Mouse (Mus musculus) forebrain, embryonic 13.5 days (tissue): Measurements from ENCODE around the gene Gsk3a. TPM values are rescaled to one million over a fixed set of nuclear protein-coding genes. Genes with fewer than 3 reads are reported as not detected.

Experiments
- ATAC-seq: fragments of 200-750 bp; cut with Nextera tagmentation; 2 replicates; pipeline ENCODE4 v1.8.0; 2017
- H3K27ac ChIP-seq: fragments of 300-500 bp; sonication (generic); 2 replicates; pipeline ENCODE4 v1.5.1; 2015; ENCODE audit warnings: inconsistent platforms, mild to moderate bottlenecking, moderate library complexity
- H3K27me3 ChIP-seq: fragments of 300-500 bp; sonication (generic); 2 replicates; pipeline ENCODE4 v1.6.1; 2015; ENCODE audit warnings: mild to moderate bottlenecking, inconsistent platforms
- H3K36me3 ChIP-seq: fragments of 300-500 bp; sonication (generic); 2 replicates; pipeline ENCODE4 v1.6.1; 2015; ENCODE audit warnings: mild to moderate bottlenecking, inconsistent platforms; ENCODE audit not compliant: poor library complexity, severe bottlenecking
- H3K4me1 ChIP-seq: fragments of 300-500 bp; sonication (generic); 2 replicates; pipeline ENCODE4 v1.6.1; 2015; ENCODE audit warnings: inconsistent platforms
- H3K4me2 ChIP-seq: fragments of 300-500 bp; sonication (generic); 2 replicates; pipeline ENCODE4 v1.6.1; 2015; ENCODE audit warnings: inconsistent platforms, mild to moderate bottlenecking, moderate library complexity
- H3K4me3 ChIP-seq: fragments of 300-500 bp; sonication (generic); 2 replicates; pipeline ENCODE4 v1.5.1; 2015; ENCODE audit warnings: mild to moderate bottlenecking, inconsistent platforms
- H3K9ac ChIP-seq: fragments of 300-500 bp; sonication (generic); 2 replicates; pipeline ENCODE4 v1.6.1; 2015; ENCODE audit warnings: mild to moderate bottlenecking, inconsistent platforms
- H3K9me3 ChIP-seq: fragments of 300-500 bp; sonication (generic); replicated peaks from 2 replicates; pipeline ENCODE4 v1.6.1; 2016; ENCODE audit warnings: inconsistent platforms
- WGBS: fragments of 180-500 bp; shearing (Covaris S2); methylation state at CpG from one replicate; pipeline ENCODE4 v1.1.7; 2015; 5-methylcytosine and 5-hydroxymethylcytosine counted together
- polyA plus RNA-seq: library from polyadenylated mRNA; unstranded; fragments of >200 nt; fragmentation: Nextera tagmentation; extraction: Ambion mirVana; gene quantifications from 2 replicates; pipeline ENCODE4 v1.2.1, GENCODE M21; 2015

Gene Gsk3a
- polyA plus RNA-seq, result 11.2 and 12.9 TPM in 2 replicates

DNA sequence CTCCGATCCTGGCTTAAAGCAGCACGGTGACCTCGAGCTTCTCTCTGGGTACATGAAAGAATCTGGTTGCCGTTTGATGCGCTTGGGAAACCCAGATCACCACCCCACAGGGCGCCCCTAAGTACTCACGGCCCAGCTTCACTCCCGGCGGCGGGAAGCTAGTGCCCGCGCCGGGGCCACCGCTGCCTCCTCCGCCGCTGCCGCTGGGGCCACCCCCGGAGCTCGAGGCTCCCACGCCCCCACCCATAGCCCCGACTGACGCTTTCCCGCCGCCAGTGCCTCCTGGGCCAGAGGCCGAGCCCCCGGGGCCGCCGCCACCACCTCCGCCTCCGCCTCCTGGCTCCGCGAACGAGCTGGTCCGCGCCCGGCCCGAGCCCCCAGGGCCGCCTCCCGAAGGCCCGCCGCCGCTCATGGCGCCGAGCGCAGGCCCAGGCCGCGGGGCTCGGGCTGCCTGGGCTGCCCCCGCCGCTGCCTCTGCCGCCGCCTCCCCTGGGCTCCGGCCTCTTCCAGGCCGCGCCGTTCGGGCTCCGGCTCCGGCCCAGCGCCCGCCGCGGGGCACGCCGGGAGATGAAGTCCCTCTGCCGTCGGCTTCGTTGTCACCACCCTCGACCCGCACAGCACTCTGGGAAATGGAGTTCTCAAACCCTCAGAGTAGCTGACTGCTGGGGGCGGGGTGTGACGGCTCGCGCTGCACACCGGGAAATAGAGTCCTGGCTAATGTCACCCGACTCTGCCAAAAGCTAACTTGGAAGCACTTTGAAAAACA lies at the start of gene Gsk3a:
TSS of gene Gsk3a (minus strand) at position 603 of the 766 bp plus-strand sequence.
- H3K9me3 ChIP-seq, result no peaks in the 10 kb centered on the region
- no peaks in the 10 kb centered on the region for H3K27me3 ChIP-seq
- peak within 1 kb of the TSS; percentile 80 for H3K4me2 ChIP-seq
- peak within 1 kb of the TSS; percentile 98 for H3K9ac ChIP-seq
- H3K4me3 ChIP-seq, result peak within 1 kb of the TSS; percentile 81
- under 1% methylated on average over 48 of the region's 76 CpGs for WGBS
- H3K36me3 ChIP-seq, result peaks cover 28% of the 10 kb centered on the region
- peak within 1 kb of the TSS; percentile 76 for H3K27ac ChIP-seq
- ATAC-seq, result peak; percentile 89
- peaks cover 39% of the 10 kb centered on the region for H3K4me1 ChIP-seq

DNA sequence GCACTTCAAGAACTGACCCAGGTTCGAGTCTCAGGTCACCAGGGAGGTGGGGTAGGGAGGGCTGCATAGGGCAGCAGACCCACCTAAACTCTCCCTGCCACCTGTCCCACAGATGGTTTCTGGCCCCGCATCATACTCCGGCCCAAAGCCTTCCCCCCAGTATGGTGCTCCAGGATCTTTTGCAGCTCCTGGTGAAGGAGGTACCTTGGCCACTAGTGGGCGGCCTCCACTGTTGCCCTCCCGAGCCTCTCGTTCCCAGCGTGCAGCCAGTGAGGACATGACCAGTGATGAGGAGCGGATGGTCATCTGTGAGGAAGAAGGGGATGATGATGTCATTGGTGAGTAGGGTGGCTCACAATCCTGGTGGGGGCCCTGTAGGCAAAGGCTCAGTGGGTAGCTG lies 49.3 kb upstream of the Gsk3a start:
- no peak overlapping the region for H3K4me2 ChIP-seq
- H3K27ac ChIP-seq, result no peak overlapping the region
- no peaks in the 10 kb centered on the region for H3K9me3 ChIP-seq
- no peak for ATAC-seq
- no peak overlapping the region; the same call in 1 of the 2 replicates for H3K4me3 ChIP-seq
- H3K9ac ChIP-seq, result no peak overlapping the region
- peaks cover 46% of the 10 kb centered on the region for H3K4me1 ChIP-seq
- peaks cover 73% of the 10 kb centered on the region for H3K36me3 ChIP-seq
- 84% methylated on average over 8 of the region's 8 CpGs for WGBS
- H3K27me3 ChIP-seq, result no peaks in the 10 kb centered on the region

DNA sequence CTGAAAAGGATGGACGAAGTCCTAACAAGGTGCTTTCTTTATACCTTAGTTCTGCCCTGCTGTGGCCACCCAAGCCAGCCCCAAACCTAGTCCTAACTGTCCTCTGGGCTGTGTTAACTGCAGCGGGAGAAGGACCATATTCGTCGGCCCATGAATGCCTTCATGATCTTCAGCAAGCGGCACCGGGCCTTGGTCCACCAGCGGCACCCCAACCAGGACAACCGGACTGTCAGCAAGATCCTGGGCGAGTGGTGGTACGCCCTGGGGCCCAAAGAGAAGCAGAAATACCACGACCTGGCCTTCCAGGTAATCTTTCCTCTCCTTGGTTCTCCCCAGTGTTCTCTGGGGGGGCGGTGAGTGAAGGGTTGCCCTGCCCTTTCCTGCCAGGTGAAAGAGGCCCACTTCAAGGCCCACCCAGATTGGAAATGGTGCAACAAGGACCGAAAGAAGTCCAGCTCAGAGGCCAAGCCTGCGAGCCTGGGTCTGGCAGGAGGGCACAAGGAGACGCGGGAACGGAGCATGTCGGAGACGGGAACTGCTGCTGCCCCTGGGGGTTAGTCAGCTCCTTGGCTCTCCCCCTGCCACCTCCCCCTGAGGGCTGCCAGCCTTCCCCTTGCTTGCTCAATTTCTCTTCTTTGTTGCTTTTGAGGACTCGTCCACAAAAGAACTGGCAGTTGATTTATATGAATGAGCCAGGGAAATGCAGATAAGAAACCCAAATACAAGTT lies 48.0 kb upstream of the Gsk3a start:
- Histone ChIP-seq H3K9ac (no peak overlapping the region), H3K27me3 (no peaks in the 10 kb centered on the region), H3K9me3 (no peaks in the 10 kb centered on the region), H3K4me2 (peak overlapping the region; percentile 81; the same call in 1 of the 2 replicates), H3K36me3 (peaks cover 60% of the 10 kb centered on the region), H3K27ac (no peak overlapping the region; the same call in 1 of the 2 replicates), H3K4me3 (no peak overlapping the region), H3K4me1 (peaks cover 43% of the 10 kb centered on the region)
- 86% methylated on average over 20 of the region's 20 CpGs for WGBS
- no peak for ATAC-seq

DNA sequence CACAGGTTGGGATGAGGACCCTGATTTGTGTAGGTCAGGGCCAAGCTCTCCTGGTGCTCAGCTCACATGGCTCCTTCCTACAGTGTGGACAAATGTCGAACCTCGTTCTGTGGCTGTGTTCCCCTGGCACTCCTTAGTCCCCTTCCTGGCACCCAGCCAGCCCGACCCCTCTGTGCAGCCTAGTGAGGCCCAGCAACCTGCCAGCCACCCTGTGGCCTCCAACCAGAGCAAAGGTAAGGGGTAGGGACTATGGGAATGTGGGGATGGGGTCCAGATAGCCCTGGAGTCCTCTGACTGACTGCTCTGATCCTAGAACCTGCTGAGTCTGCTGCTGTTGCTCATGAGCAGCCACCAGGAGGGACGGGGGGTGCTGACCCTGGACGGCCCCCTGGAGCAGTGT lies 47.1 kb upstream of the Gsk3a start:
- WGBS, result 63% methylated on average over 5 of the region's 5 CpGs
- peaks cover 51% of the 10 kb centered on the region for H3K36me3 ChIP-seq
- no peaks in the 10 kb centered on the region for H3K9me3 ChIP-seq
- H3K27ac ChIP-seq, result peak overlapping the region; percentile 27; the same call in 1 of the 2 replicates
- H3K9ac ChIP-seq, result peak overlapping the region; percentile 89
- H3K27me3 ChIP-seq, result no peaks in the 10 kb centered on the region
- no peak for ATAC-seq
- H3K4me2 ChIP-seq, result peak overlapping the region; percentile 81
- peaks cover 50% of the 10 kb centered on the region for H3K4me1 ChIP-seq
- peak overlapping the region; percentile 76 for H3K4me3 ChIP-seq

DNA sequence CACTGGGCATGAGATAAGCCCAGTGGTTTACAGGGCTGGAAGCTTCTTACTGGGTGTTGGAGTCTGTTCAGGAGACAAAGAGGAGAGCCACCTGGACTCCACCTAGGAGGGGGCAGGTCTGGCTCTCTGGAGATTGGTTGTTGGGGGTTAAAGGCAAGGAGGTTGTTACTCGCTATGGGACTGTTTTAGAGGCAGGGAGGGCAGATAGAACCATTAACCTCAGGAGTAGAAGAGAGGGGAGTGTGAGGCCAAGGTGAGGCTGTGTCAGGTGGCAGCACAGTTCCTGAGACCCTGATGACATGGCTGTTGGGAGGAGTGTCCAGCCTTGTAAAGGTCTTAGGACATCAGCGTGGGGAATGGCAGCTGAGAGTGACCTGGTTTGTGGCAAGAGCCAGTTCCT lies 46.5 kb upstream of the Gsk3a start:
- peak overlapping the region; percentile 81 for H3K4me2 ChIP-seq
- peak overlapping the region; percentile 100 for H3K27ac ChIP-seq
- ATAC-seq, result no peak
- H3K27me3 ChIP-seq, result no peaks in the 10 kb centered on the region
- H3K36me3 ChIP-seq, result peaks cover 45% of the 10 kb centered on the region
- H3K9me3 ChIP-seq, result no peaks in the 10 kb centered on the region
- 72% methylated on average over 2 of the region's 2 CpGs for WGBS
- H3K4me3 ChIP-seq, result peak overlapping the region; percentile 76
- H3K9ac ChIP-seq, result peak overlapping the region; percentile 89
- H3K4me1 ChIP-seq, result peaks cover 54% of the 10 kb centered on the region

DNA sequence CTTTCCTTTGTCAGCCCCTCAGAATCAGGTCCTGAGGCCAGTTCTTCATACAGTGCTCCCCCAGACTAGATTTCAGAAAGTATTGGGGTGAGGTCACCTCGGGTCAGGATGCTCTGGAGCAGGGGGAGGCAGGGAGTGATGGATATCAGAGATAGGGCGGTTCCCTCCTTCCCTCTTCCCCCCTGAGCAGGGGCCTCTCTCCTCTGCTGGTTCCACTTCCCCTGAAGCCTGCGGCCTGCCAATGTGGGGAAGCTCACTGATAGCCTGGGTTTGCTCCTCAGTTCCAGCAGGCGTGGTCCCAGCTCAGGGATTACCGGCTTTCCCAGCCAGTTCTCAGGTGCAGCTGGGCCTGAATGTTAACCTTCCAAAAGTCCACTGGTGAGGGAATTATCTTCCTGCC lies 46.0 kb upstream of the Gsk3a start:
- no peak for ATAC-seq
- no peaks in the 10 kb centered on the region for H3K9me3 ChIP-seq
- peaks cover 39% of the 10 kb centered on the region for H3K36me3 ChIP-seq
- peaks cover 54% of the 10 kb centered on the region for H3K4me1 ChIP-seq
- H3K4me2 ChIP-seq, result peak overlapping the region; percentile 81
- H3K9ac ChIP-seq, result peak overlapping the region; percentile 89
- peak overlapping the region; percentile 76 for H3K4me3 ChIP-seq
- H3K27me3 ChIP-seq, result no peaks in the 10 kb centered on the region
- H3K27ac ChIP-seq, result peak overlapping the region; percentile 100
- 22% methylated on average over 5 of the region's 5 CpGs for WGBS

DNA sequence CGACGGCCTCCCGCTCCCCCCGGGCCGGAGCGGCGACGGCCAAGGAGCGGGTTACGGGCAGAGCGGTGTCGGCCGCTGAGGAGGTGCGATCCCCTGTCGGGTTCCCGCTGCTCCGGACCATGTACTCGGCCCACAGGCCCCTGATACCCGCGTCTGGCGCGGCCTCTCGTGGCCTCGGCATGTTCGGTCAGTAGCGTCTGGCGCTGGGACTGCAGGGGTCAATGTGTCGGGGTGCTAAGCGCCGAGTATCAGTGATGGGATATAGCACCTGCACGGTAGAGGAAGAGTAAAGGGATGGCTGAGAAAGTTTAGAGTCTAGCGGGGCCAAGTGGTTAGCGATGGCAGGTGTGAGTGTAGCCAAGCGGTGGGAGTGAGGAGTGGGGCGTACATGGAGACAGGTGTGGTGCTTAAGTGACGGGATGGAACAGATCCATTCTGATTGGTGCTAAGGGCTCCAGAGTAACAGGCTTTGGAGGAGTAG lies 45.1 kb upstream of the Gsk3a start:
- Histone ChIP-seq H3K4me3 (peak overlapping the region; percentile 76), H3K4me1 (peaks cover 57% of the 10 kb centered on the region), H3K27ac (peak overlapping the region; percentile 100), H3K9me3 (no peaks in the 10 kb centered on the region), H3K9ac (peak overlapping the region; percentile 89), H3K27me3 (no peaks in the 10 kb centered on the region), H3K36me3 (peaks cover 31% of the 10 kb centered on the region), H3K4me2 (peak overlapping the region; percentile 81)
- no peak for ATAC-seq
- WGBS, result under 1% methylated on average over 34 of the region's 36 CpGs

DNA sequence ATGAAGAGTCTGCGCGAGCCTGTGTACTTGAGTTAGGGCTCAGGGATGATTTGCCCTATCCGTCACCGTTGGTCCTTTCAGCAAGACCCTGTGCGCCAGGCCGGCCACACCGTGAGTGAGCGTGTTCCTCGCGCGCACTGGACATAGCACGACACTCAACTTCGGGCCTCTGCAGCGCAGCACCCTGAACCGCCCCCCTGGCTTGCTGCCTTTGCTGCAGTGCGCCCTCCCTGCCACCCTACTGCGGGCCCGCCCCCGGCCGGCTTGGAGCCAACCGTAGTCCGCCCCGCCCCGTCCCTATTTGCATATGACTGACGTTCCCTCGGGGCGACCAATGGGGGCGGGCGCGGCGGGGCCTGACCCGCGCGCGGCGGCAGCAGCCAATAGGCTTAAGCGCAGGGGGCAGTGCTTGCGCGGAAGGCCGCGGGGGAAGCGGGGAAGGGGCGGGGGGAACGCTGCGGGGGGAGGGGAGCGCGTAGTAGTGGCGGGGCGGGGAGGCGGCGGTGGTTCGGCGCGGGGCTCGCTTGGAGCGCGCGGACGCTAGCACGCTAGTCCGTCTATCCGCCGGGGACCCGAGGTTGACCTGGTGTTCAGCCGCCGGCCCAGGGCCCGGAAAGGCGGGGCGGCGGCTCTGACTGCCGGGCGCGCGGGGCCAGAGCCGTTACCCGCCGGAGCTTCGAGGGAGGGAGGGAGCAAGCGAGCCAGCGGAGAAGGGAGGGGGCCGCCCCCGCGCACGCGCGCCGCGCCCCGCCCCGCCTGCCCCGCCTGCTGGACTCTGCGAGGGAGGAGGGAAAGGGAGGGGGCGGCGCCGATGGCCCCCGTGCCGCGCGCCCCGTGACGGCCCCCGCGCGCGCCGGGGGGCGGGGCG lies 44.3 kb upstream of the Gsk3a start:
- Histone ChIP-seq H3K9me3 (no peaks in the 10 kb centered on the region), H3K4me2 (peak overlapping the region; percentile 81), H3K9ac (peak overlapping the region; percentile 89), H3K4me3 (peak overlapping the region; percentile 76), H3K27me3 (no peaks in the 10 kb centered on the region), H3K36me3 (peaks cover 23% of the 10 kb centered on the region), H3K4me1 (peaks cover 64% of the 10 kb centered on the region), H3K27ac (peak overlapping the region; percentile 100)
- 0% methylated on average over 50 of the region's 108 CpGs for WGBS
- ATAC-seq, result peak; percentile 71

DNA sequence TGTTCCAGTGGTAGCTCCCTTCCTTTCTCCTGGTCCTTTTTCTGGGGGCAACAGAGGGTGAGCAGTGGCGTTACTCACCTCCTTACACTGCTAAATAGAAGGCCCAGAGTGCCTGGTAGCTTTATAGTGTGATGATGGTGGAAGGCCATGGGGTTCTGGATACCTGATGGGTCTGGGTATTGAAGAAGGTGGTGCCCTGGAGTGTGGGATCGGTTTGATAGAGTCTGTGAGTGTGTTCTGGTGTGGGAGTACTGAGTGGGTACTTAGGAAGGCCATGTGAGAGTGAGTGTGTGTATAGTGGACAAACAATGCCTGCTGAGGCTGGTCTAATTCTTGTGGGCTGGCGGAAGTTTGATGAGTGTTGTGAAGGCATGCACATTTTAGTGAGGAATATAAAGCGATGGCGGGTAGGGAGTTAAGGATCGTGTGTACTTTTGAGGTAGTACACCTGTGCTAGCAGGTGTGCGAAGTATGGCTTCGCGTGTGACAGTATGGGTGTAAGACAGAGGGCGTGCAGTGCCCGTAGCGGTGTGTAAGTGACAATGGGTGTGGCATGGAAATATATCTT lies 43.6 kb upstream of the Gsk3a start:
- peak overlapping the region; percentile 76 for H3K4me3 ChIP-seq
- no peaks in the 10 kb centered on the region for H3K27me3 ChIP-seq
- peak overlapping the region; percentile 56 for H3K9ac ChIP-seq
- peak overlapping the region; percentile 81 for H3K4me2 ChIP-seq
- peaks cover 64% of the 10 kb centered on the region for H3K4me1 ChIP-seq
- no peaks in the 10 kb centered on the region for H3K9me3 ChIP-seq
- H3K27ac ChIP-seq, result peak overlapping the region; percentile 100
- ATAC-seq, result no peak
- WGBS, result 21% methylated on average over 12 of the region's 12 CpGs
- peaks cover 15% of the 10 kb centered on the region for H3K36me3 ChIP-seq

DNA sequence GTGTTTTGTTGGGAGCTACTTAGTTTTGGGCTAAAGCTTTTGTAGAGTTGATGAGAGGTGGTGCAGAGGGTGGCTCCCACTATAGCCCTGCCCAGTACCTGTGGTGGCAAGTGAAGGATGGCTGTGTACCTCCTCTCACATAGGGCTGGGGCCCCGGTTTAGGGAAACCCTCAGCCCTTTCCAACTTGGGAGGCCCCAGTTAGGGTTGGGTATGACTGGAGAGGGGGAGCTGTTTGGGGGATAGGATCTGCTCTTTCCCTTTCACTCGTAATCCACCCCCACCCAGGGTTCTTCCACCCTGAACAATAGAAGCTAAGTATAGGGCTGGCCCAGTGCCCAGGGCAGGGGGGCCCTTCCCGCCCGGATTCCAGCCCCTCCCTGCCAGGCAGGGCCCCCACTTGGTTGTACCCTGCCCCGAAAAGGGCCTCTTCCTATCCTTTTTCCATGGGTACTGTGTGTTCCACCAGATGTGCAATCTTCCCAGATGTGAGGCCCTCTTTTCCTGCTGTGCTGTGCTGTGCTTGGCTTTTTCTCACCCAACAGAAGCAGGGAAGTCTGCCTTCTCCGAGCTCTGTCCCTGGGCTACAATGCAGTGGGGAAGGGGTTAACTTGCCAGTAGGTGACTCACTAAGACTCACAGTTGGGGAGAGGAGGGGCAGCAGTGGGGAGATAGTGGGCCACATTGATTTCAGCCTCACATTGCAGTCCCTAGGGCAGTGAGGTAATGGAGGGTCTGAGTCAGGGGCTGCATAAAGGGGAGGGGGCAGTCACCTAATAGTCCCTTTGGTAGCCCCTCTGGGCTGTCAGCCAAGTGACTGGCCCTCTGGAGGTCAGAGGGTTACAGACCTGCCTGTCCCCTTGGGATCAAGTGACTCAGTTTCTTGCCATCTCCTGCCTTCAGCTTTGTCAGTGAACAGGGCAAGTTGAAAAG lies 42.5 kb upstream of the Gsk3a start:
- peak; percentile 9; the same call in 1 of the 2 replicates for ATAC-seq

More for the DNA sequence above, 42.5 kb upstream of the Gsk3a start:
- H3K9me3 ChIP-seq, result no peaks in the 10 kb centered on the region
- peak overlapping the region; percentile 81 for H3K4me2 ChIP-seq
- H3K4me3 ChIP-seq, result peak overlapping the region; percentile 76
- H3K9ac ChIP-seq, result peak overlapping the region; percentile 85
- peak overlapping the region; percentile 100 for H3K27ac ChIP-seq
- H3K36me3 ChIP-seq, result peaks cover 9% of the 10 kb centered on the region
- 0% methylated on average over 6 of the region's 6 CpGs for WGBS
- peaks cover 66% of the 10 kb centered on the region for H3K4me1 ChIP-seq
- no peaks in the 10 kb centered on the region for H3K27me3 ChIP-seq
